Mouse (Mus musculus) left cerebral cortex, postnatal 14 days (tissue): ENCODE data around the gene Htr5a. TPM values are rescaled to one million over a fixed set of nuclear protein-coding genes. Genes with fewer than 3 reads are reported as not detected.

Source experiments
- DNase-seq, 2 experiments: peaks; one replicate each; pipeline ENCODE4 v3.0.0; 2021 to 2022; ENCODE audit warnings: low spot score in 2 of 2, mixed read lengths in 1 of 2
- intact Hi-C: fragments of 180-260 bp; cut with DNase I; formaldehyde crosslinking; loops from one replicate; pipeline ENCODE4 v1.15.1; 2025
- total RNA-seq, 2 experiments: library from RNA; stranded (reverse); gene quantifications; 2 replicates each; pipeline ENCODE4 v1.2.3; 2021

Htr5a gene
- total RNA-seq, 2 experiments from 2014 or later: 12.7 to 16.2 TPM

DNA sequence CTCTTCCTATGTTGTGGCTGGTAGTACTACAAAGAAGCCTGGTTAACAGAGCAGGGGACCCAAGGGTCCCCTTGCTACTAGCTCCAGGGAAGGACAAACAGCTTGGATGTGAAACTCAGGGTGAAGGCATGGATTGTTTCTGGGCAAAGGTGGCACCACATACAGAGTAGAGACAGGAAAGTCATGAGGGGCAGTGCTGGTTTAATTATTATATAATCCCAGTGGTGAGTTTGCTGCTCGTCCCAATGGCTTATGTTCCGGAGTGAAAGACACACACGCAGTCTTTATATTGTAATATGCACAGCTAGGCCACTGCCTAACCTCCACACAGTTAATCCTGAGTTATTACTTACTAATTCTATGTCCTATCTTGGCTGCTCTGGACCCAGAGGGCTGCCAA, 37.8 kb downstream of the Htr5a start:
- intact Hi-C loops: no loop called here
- DNase-seq: no peak

GRCm38 (mm10) chr5:27880329-27881036, 38.5 kb downstream of the Htr5a start:
- no peak for DNase-seq
- intact Hi-C loops: no loop called here

GRCm38 (mm10) chr5:27881261-27881660, 39.3 kb downstream of the Htr5a start:
- intact Hi-C loops: no loop called here
- DNase-seq: no peak

- intact Hi-C loops: no loop called here
- no peak for DNase-seq
Measured at GRCm38 (mm10) chr5:27888080-27888479, 46.1 kb downstream of the Htr5a start.

- intact Hi-C loops: no loop called here
- no peak for DNase-seq
Measured at GRCm38 (mm10) chr5:27895961-27896360, 54.0 kb downstream of the Htr5a start.

- intact Hi-C loops: no loop called here
Measured at GRCm38 (mm10) chr5:27899756-27900155, 57.8 kb downstream of the Htr5a start.

DNA sequence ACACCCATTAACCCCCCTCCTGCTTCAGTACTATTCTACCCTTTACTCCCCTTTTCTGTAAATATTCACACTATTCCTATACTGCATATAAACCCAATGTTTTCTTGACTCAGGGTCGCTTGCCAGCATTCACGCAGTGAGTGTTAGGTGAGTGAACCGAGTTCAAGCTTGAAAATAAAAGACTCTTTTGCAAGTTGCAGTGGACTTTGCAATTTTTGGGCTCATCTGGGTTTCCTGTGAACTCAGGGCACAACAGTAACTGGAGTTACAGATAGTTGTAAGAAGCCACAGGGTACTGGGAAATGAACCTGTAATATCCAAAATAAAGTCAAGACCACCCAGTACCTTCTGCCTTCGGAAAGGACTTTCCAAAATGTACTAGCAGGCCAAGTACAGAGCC, 58.2 kb downstream of the Htr5a start:
- no peak for DNase-seq
- intact Hi-C loops: no loop called here

More at GRCm38 (mm10) chr5:27899756-27900155, 57.8 kb downstream of the Htr5a start:
- DNase-seq: no peak

Other genes starting within 250 kb of the Htr5a start
- 10 to 100 TPM; 43.4 to 46.6 TPM for gene Paxip1, start 50.5 kb upstream of the Htr5a start, total RNA-seq
- gene Insig1, start 229.2 kb downstream of the Htr5a start, total RNA-seq: 10 to 100 TPM; 71.4 to 76.6 TPM